Mouse (Mus musculus) testis, adult 2 months (tissue): Measurements from ENCODE around the gene Fgfrl1.

ENCODE experiments used
- CTCF ChIP-seq: fragments of 200-500 bp; IDR thresholded peaks from 2 replicates; pipeline ENCODE4 v1.5.1; 2012; ENCODE audit warnings: low read depth, mild to moderate bottlenecking, inconsistent platforms, low read length, moderate library complexity; ENCODE audit not compliant: control insufficient read depth, insufficient read depth, insufficient replicate concordance
- POLR2A ChIP-seq: fragments of 200-500 bp; IDR thresholded peaks from 2 replicates; pipeline ENCODE4 v1.6.1; 2012; ENCODE audit warnings: low read depth, mild to moderate bottlenecking, inconsistent platforms, low read length, moderate library complexity; ENCODE audit not compliant: control insufficient read depth

DNA sequence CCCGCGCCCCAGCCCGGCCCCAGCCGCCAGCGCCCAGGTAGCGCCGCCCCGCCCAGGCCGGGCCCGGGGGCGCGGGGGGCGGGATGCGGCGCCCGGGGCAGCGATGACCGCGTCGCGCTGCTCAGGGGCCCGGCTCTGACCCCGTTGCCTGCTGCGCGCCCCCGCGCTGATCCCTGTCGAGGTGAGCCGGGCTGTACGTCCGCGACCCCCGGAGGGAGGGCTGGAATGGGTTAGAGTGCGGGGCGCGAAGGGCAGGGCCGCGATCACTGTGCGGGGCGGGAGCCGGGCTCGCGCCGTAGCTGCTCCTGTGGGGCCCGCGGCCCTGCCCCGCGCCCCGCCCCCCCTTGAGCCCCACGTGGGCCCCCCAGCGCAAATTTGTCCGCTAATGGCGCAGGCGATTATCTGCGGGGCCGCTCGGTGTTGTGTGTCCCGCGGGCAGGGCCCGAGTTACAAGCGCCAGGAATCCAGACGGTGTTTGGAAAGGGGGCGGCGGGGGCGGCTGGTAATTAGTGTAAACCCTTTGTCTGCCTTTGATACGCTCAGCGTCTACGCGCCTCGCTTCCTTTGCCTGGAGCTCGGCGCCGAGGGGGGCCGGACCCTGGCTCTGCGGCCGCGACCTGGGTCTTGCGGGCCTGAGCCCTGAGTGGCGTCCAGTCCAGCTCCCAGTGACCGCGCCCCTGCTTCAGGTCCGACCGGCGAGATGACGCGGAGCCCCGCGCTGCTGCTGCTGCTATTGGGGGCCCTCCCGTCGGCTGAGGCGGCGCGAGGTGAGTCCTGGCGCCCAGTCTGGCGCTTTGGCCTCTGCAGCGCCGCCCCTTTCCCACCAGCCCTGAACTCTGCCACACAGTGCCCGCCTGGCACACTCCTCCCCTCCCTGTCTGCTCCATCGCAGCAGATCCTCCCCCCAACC, 2.4 kb downstream of the Fgfrl1 start:
- TF ChIP-seq CTCF = no peak
- no peak for TF ChIP-seq POLR2A
